Mouse (Mus musculus) A20 (cell line): ENCODE results near the gene Klhl18.

Source experiments
- DNase-seq: peaks from one replicate; pipeline ENCODE4 v3.0.0-alpha.2; 2011; ENCODE audit warnings: low read depth, low spot score

Klhl18 gene

DNA sequence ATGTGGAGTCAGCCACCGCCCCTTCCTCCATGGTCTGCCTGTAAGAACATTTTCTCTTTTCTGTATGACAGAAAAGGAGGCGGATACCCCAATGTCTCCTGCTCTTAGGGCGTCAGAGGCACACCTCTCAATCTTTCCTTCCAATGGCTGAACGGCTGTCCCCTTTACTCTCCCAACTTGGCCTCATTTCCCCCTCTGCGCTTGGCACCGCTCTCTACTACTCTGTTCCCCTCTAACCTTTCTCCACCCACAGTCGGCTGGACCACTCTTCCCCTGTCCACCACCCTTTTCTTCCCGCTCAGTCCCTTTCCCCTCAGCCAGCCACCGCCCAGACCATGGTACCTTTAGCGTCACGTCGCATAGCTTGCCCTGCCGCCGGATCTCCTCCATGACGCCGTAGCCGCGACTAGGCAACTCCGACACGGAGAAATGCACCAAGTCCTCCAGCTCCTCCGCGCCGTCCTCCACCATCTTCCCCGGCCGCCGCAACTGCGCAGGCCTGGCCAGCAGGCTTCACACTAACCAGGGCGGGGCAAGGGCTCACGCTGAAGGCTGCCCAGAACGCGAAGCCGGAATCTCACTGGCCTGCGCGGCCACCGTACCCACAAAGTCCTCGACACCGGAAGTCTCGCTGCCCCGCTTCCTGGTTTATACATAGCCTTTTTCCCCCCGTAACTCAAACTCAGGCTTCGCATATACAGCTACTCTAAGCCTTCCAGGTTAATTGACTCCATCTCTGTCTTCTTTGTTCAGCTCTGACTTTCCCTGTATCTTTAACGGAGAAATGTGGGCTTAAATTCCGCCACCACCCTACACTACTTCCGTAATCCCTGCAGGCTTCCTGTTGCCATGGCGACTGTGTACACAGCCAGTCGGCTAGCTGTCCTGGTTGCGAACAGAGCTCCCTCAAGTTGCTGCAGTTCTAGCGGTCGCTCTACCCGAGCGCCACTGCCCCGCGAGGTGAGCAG is at the start of gene Klhl18, which contains the start of gene Kif9:
Klhl18 (minus strand) TSS at position 571 of the 968 bp plus-strand sequence.
Kif9 (plus strand) TSS at position 835 of the 968 bp plus-strand sequence.
- peak; percentile 99 for DNase-seq

DNA sequence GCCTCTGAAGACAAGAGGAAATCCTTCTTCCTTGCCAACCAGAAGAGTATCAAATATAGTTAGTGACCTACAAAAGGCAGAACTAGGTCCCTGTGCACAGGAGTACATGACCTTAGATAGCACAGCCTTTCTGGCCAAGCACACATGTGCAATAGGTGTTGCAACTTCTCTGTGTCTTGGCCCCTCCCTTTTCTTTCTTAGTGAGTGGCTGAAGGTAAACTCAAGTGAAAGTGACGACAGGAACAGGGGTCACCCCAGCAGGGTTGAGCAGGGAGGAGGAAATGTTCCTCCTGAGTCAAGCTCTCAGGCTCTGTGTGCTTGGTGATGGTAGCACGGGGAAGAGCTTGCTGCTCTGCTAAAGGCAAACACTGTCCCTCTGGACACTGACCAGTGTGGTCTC is 49.2 kb upstream of the Klhl18 start:
- peak; percentile 29 for DNase-seq

DNA sequence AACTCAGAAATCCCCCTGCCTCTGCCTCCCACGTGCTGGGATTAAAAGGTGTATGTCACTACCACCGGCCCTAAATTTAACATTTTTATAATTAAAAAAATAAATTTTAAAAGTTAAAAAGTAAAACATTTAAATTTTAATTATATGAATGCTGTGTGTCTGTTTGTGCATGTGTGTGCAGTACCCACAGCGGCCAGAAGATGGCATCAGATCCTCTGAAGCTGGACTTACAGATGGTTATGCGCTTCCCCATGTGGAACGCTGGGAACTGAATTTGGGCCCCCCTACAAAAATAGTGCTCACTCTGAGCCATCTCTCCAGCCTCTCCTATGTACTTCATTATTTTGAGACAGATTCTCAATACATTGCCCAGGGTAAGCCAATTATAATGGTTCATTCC is 14.4 kb upstream of the Klhl18 start:
- DNase-seq: peak; percentile 45

DNA sequence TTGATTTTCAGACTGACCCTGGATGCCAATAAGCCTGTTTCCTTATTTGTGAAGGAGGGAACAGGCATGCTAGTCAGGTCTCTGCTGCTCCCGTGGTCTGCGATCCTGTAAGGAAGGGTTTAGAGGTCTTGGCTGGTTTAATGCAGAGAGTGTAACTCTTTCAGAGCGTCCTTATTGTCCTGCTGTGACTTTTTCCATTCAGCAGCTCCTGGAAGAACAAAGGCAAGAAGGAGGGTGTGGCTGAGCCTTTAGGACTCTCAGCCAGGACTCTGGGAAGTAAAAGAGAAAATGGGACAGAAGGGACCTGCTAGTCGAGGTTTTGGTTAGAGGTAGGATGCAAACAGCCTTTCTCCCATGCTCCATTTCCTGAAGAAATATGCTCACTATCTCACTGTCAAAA is 12.3 kb upstream of the Klhl18 start:
- no peak for DNase-seq

DNA sequence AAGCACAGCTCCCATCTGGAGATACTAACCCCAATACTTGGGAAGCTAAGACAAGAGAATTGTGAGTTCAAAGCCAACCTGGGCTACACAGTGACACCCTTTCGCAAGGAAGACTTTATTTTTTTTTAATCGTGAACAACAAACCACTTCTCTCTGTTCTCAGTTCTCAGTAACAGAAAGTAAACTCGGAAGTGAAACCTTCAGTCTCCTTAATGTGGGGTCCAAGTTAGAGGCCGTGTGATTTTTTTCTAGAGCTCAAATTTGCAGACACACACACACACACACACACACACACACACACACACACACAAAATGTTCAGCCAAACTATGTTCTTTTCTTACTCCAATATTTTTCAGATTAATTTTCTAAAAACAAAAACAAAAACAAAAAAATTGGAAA is 2.1 kb upstream of the Klhl18 start:
- peak; percentile 83 for DNase-seq

DNA sequence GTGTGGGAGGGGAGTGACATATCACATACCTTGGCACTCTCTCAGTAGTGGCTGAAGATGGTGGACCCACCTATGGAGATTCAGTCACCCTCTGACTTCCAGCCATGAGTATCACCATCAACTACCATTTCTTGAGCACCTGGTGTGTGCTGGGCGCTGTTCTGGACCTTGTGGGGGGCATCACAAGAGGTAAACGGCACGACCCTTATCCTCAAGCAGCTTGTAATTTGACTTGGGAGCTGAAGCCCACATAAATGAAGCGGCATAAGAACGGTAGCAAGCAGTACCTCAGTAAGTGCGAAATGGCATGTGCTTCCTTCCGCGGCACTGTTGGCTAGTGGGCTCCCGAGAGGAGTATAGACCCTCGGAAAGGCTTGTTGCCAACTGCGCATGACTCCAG is 1.5 kb upstream of the Klhl18 start:
- peak; percentile 59 for DNase-seq

DNA sequence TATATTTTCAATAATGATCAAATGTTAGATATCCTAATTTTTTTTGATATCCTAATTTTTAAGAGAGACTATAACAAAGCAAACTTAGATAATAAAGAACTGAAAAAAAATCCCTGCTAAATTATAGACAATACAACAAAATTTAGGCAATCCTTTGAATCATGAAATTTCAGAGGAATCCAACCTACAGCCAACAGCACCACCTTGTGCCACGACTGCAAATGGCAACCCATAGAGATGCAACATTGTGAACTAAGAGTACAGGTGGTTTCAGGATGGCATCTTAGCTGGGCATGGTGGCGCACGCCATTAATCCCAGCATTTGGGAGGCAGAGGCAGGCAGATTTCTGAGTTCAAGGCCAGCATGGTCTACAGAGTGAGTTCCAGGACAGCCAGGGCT is 10.3 kb downstream of the Klhl18 start:
- DNase-seq: peak; percentile 65

DNA sequence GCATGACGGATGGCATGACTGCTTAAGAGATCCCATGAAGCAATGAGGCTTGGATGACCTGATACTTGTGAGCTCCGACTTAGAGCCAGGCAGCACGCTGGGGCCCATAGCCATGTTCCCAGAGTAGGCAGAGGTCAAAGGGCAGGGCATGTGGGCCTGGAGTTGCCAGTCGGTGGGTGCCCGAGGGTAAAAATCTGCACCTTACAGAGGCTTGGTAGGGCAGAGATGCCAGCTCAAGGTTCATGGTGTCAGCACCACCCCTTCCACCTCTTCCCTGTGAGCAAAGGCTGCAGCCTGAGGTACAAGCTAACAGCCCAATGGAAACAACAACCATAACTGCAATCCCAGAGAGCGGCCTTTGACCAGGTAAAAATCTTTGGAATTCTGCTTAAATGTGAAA is 11.2 kb downstream of the Klhl18 start:
- no peak for DNase-seq

DNA sequence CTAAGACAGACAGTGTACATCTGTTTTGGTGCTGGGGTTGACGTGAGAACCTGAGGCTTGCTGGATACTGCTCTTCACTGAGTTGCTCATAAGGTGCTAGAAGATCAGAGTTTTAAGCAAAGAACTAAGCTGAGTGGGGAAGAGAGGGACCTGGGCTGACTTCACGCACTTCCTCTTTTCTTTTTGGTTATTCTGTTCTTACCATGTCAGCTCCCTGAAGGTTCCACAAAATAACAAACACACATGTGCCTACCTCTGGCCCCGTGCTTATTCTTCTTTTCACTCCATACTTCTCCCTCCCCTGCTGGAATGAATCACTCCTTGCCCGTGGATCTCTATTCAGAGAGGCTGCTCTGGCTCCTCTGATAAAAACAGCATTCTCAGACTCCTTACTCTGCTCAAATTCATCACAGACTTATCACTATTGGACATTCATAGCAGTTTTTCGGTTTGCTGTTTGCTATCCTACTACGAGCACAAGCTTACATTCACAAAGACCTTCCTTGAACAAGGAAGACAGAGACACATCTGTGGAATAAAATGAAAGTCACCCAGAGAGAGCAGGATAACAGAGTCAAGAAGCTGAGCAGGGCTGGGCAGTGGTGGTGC is 12.4 kb downstream of the Klhl18 start:
- peak; percentile 72 for DNase-seq

DNA sequence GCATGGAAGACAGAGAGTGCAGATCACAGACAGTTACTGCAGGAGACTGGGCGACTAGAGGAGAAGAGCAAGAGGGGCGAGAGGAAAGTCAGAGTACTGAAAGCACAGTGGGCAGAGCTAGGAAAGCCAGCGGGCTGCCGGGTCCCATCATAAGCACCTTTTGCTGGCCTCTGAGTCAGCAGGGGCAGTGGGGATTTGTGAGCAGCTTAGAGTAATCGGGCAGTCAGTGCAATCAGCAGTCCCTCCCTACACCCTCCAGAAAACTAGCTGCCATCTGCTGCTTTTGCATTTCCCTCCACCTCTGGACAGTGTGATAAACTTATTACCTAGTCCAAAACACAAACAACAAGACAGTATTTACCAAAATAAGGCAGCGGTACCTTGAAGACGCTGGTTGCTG is 14.2 kb downstream of the Klhl18 start:
- DNase-seq: no peak

DNA sequence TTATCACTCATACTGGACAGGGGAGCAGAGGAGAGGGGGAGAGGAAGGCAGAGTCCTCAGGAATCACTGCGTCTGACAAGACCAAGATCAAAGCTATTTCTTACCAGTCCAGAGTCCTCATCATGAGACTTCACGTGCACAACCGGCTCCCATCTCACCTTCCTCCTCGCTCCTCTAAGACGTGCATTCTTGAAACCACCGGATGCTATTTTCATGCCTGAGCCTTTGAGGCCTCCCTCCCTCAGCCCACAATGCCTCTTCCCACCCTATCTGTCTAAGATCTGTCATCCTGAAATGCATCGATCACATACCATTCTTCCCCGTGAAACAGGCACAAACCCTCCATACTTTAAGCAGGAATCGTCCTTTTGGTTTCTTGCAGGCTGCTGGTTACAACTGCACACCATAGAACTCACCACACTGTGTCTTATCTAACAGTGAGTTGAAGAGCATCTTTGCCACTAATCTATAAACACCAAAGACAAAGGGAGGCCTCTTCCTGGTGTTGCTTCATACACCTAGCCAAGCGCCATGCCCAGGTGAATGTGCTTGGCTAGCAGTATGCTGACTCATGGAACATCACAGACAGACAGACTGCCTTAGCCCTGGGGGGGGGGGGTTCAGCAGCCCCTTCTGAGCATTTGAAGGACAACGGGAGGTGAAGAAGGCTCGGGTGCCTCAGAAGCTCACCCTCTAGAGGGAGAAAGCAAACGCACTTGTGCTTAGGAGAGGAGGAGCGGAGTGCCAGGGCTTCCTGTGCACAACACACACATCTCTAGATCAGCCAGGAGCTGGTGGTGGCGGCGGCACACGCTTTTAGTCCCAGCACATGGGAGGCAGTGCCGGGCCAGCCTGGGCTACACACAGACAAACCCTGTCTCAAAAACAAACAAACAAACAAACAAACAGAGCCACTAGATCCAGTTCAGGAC is 15.3 kb downstream of the Klhl18 start:
- no peak for DNase-seq

DNA sequence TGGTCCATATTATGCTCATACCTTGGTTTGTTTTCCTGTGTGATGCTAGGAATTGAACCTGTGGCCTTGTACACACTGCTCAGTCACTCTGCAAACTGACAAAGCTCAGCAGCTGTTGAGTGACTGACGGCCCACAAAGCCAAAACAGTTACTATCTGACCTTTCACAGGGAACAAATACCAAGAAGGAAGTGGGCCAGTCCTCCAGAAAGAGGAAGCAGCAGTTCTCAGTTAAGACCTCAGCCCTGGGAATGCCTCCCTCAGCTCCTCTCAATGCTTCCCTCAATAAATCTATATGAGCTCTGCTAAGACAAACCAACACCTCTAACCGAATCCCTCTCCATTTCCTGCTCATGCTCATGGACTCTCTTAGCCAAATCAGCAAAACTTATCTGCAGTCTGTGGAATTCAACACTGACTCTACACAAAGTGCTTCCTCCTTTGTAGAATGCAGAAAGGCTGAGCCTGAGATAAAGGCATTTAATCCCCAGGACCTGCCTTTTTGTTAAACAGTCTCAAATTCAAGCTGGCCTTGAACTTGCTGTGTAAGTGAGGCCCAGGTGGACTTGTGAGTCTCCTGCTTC is 17.3 kb downstream of the Klhl18 start:
- DNase-seq: peak; percentile 72

DNA sequence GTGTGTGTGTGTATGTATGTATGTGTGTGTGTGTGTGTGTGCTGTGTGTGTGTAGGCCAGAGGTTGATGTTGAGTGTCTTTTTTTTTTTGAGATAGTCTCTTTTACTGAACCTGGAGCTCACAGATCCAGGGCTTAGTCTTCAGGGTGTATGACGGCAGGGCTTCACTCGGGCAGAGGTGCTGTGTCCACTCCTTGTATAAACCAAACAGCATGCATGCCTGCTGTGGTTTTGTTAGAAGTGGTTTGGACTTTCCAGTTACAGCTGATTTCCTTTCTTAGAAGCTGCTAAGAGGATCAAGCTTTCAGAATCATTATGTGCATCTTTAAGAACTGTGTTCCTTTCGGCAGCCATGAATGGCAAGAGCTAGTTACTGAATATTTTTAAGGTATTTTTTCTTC is 18.6 kb downstream of the Klhl18 start:
- DNase-seq: no peak

DNA sequence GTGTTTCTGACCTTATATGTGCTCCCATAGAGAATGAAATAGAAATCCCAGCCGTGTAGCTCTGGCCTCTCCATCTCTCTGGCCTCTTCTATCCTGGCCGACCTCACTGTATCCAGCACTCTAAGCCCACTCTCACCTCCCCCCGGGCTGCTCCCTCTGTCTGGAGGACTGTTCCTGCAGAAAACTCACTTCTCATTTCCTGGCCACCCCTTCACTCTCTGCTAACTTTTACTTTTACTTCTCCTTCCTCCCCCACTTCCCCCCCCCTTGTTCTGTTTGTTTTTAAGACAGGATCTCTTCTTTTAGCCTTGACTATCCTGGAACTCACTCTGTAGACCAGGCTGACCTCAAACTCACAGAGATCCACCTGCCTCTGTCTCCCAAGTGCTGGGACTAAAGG is 24.0 kb downstream of the Klhl18 start:
- peak; percentile 76 for DNase-seq

DNA sequence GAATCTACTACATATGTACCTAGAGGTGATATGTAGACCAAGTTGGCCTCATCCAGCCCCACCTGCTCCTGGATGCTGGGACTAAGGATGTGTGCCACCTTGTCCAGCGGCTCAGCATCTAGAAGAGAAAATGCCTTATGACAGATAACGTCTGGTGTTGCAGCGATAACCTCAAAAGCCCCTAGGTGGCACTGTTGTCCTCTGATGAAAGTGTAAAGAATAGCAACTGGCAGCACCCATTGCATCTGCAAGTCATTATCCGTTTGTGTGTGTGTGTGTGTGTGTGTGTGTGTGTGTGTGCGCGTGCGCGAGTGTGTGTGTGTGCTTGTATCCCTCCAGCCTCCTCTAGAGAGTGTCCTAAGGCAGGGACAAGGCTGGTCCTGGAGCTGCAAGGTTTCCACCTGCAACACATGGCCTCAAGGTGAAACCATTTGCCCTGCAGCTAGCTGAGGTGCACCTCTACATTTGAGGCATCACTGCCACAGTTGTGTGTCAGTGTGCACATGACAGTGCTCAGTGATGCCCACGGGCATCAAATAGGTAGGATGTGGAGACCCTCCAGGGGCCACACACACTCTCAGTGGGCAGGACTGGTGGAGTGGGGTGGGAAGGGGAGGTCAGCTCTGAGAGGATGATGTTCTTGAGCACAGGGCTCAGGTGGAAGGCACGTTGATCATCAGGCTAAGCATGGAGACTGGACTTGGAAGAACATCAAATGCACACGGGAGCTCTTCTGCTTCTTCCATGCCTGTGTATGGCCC is 27.5 kb downstream of the Klhl18 start:
- DNase-seq: peak; percentile 85

DNA sequence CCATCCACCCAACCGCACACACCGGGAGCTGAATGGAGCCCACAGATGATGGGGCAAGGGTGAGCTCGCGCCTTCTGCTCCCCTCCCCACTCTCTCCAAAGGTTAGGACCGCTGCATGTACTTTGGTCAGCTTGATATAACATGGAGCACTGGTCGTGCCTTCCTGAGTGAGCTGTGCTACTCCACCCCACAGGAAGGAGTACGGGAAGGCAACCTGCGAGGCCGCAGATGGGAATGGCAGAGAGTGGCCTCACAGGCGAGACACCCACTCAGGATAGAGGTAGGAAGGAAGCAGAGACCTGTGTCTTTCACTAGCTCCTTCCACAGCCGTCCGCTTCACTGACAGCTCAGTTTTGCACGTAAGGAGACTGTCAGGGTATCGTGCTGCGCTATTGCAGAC is 28.1 kb downstream of the Klhl18 start:
- DNase-seq: no peak

DNA sequence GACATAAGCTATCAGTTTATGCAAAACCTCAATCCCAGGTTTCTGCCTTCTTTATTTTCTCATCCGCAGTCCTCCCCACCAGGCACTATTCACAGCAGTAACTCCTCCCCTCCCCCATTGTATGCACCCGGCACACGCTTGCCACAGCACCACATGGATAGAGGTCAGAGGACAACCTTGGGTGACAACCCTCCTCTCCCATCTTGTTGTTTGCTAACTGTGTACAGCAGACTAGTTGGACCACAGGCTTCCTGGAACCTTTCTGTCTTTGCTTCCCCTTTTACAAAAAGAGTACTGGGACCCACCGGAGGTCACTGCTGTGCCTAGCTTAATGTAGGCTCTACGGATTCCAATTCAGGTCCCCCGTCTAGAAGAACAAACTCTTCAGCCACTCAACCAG is 35.9 kb downstream of the Klhl18 start:
- DNase-seq: no peak

DNA sequence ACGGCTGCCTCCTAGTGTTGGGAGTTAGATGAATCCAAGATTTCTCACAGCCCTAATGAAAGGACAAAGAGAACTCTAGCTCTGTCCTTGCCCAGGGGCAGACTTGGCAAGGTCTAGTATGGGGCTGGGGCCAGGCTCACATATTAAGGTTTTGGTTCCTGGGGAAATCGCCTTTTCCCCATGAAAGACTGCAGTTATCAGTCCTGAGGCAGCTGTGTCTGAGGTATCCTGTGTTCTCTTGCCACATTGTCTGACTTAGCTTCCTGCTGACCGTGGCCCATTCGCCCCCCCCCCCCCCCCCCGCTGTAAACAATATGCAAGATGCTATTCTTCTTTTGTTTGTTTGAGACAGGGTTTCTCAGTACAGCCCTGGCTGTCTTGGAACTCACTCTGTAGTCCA is 36.4 kb downstream of the Klhl18 start:
- DNase-seq: no peak

DNA sequence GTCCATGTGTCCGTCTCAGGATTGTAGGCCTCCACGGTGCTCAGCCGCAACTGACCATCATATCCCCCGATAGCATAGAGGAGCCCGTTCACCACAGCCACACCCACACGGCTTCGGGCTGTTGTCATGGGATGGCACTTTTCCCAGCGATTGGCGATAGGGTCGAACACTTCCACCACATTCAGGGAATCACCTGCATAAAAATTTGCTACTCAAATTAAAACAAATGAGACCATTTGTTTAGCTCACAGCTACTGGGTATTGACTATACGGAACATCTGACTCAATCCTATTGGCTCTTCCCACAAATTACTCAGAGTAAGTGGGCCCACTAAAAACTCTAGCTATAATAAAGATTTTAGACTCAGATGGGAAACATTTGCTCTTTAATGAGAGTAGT is 40.5 kb downstream of the Klhl18 start:
- no peak for DNase-seq

DNA sequence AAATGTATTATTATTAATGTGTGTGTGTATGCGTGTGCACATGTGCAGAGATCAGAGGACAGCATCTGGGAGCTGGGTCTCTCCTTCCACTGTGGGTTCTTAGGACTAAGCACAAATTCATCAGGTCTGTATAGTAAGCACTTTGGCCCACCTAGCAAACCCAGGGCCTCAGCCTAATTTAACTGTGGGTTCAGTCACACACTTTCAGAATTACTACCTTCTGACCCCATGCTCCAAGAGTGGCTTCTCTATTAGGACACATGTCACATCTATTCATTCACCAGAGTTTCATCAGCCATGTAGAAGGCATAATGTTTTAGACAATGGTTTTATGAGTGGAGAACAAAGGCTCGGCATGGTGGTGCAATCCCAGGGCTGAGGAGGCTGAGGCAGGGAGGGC is 43.4 kb downstream of the Klhl18 start:
- DNase-seq: peak; percentile 24

DNA sequence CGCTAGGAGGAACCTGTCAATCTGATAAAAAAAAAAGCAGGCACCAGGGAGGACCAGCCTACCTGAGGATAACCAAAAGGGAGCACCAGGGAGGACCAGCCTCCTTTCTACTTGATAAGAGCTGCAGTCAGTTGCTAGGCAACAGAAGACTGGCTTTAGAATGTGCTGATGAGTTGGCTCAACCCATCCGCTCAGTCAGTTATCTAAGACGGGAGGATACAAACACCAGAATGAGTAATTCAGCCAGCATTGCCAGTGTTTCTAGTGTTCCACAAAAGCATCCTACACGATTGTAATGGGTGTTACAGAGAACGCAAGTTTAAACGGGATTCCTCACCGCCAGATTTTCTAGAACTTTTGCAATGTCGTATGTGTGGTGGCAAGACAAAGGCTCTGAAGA is 45.3 kb downstream of the Klhl18 start:
- DNase-seq: no peak
